Mouse (Mus musculus) layer of hippocampus, postnatal 14 days (tissue): ENCODE results near the gene Mfap3. TPM values are rescaled to one million over a fixed set of nuclear protein-coding genes. Genes with fewer than 3 reads are reported as not detected.

Experiments
- DNase-seq, 2 experiments: peaks; one replicate each; pipeline ENCODE4 v3.0.0; 2021 to 2022; ENCODE audit warnings: low spot score in 2 of 2, mixed read lengths in 1 of 2
- long read RNA-seq, 2 experiments: library from polyadenylated mRNA; stranded (forward); transcript quantifications; one replicate each; pipeline ENCODE4 v2.0.0; 2021
- total RNA-seq, 2 experiments: library from RNA; stranded (reverse); gene quantifications; 2 replicates each; pipeline ENCODE4 v1.2.3; 2021

Mfap3 gene
- 10 to 100 TPM; 28.5 to 33.7 TPM for total RNA-seq
- long read RNA-seq, experiment 1, full-length matches to known transcripts = 12 of 15 reads
- long read RNA-seq, experiment 1, partial matches to known transcripts = 1 of 15 reads
- long read RNA-seq, experiment 1, other reads (novel, unspliced or antisense) = 2 of 15 reads
- long read RNA-seq, experiment 2, full-length matches to known transcripts = 17 of 26 reads
- long read RNA-seq, experiment 2, partial matches to known transcripts = 4 of 26 reads
- long read RNA-seq, experiment 2, other reads (novel, unspliced or antisense) = 5 of 26 reads

GRCm38 (mm10) chr11:57518091-57518750 is at the start of gene Mfap3, which contains the start of gene Fam114a2:
Gene Mfap3 (plus strand): TSS chr11:57518664.
Gene Fam114a2 (minus strand): TSS chr11:57518617.
- peak; percentile 88 to 93 for DNase-seq

- no peak for DNase-seq
These were observed 49.8 kb upstream of the Mfap3 start for GRCm38 (mm10) chr11:57468706-57469105.

GRCm38 (mm10) chr11:57470056-57470455 is 48.4 kb upstream of the Mfap3 start:
- no peak for DNase-seq

- DNase-seq = no peak
These were observed 47.5 kb upstream of the Mfap3 start for GRCm38 (mm10) chr11:57470979-57471378.

GRCm38 (mm10) chr11:57474296-57474941 is 44.0 kb upstream of the Mfap3 start:
- peak; percentile 16 to 28 for DNase-seq

- peak; percentile 60 to 69 for DNase-seq
These were observed 43.3 kb upstream of the Mfap3 start for GRCm38 (mm10) chr11:57475119-57475518.

GRCm38 (mm10) chr11:57478077-57478476 is 40.4 kb upstream of the Mfap3 start:
- DNase-seq = peak; percentile 21 to 35

- DNase-seq = no peak
These were observed 30.0 kb upstream of the Mfap3 start for GRCm38 (mm10) chr11:57488436-57488835.

- DNase-seq = no peak
These were observed 21.9 kb upstream of the Mfap3 start for GRCm38 (mm10) chr11:57496462-57497039.

- no peak for DNase-seq
These were observed 20.8 kb upstream of the Mfap3 start for GRCm38 (mm10) chr11:57497701-57498100.

GRCm38 (mm10) chr11:57498215-57498614 is 20.2 kb upstream of the Mfap3 start:
- no peak for DNase-seq

GRCm38 (mm10) chr11:57503155-57503554 is 15.3 kb upstream of the Mfap3 start:
- no peak for DNase-seq

- peak; percentile 31 to 60 for DNase-seq
These were observed 11.6 kb upstream of the Mfap3 start for GRCm38 (mm10) chr11:57506899-57507298.

- DNase-seq = no peak
These were observed 3.2 kb upstream of the Mfap3 start for GRCm38 (mm10) chr11:57515218-57515617.

GRCm38 (mm10) chr11:57516946-57517441 is 1.5 kb upstream of the Mfap3 start:
- DNase-seq = no peak

GRCm38 (mm10) chr11:57518751-57519148 is 286 bp downstream of the Mfap3 start:
- no peak for DNase-seq

- no peak for DNase-seq
These were observed 840 bp downstream of the Mfap3 start for GRCm38 (mm10) chr11:57519304-57519703.

- no peak for DNase-seq
These were observed 2.7 kb downstream of the Mfap3 start for GRCm38 (mm10) chr11:57521206-57521605.

GRCm38 (mm10) chr11:57522046-57522445 is 3.6 kb downstream of the Mfap3 start:
- peak; percentile 71 to 91 for DNase-seq

- DNase-seq = no peak
These were observed 5.0 kb downstream of the Mfap3 start for GRCm38 (mm10) chr11:57523418-57523817.

GRCm38 (mm10) chr11:57524597-57524996 is 6.1 kb downstream of the Mfap3 start:
- DNase-seq = no peak

GRCm38 (mm10) chr11:57525900-57526299 is 7.4 kb downstream of the Mfap3 start:
- no peak for DNase-seq
